Mouse (Mus musculus) embryonic facial prominence, embryonic 11.5 days (tissue): ENCODE data around the gene Cox7a2l. TPM values are rescaled to one million over a fixed set of nuclear protein-coding genes. Genes with fewer than 3 reads are reported as not detected.

Source experiments
- ATAC-seq: fragments of 200-750 bp; cut with Nextera tagmentation; replicated peaks from 2 replicates; pipeline ENCODE4 v1.8.0; 2017; ENCODE audit warnings: low read depth; ENCODE audit not compliant: insufficient number of reproducible peaks, low FRiP score, low TSS enrichment
- DNase-seq: peaks from one replicate; pipeline ENCODE4 v3.0.0-alpha.2; 2015; ENCODE audit warnings: low spot score
- H3K27ac ChIP-seq: fragments of 300-500 bp; sonication (generic); replicated peaks from 2 replicates; pipeline ENCODE4 v1.5.1; 2014; ENCODE audit warnings: mild to moderate bottlenecking, low read depth, low read length, control low read depth
- H3K27me3 ChIP-seq: fragments of 300-500 bp; sonication (generic); 2 replicates; pipeline ENCODE4 v1.6.1; 2014; ENCODE audit warnings: mild to moderate bottlenecking, low read length, moderate library complexity, mixed read lengths; ENCODE audit not compliant: control insufficient read depth, insufficient read depth
- H3K36me3 ChIP-seq: fragments of 300-500 bp; sonication (generic); replicated peaks from 2 replicates; pipeline ENCODE4 v1.6.1; 2014; ENCODE audit warnings: low read depth, mild to moderate bottlenecking, low read length, moderate library complexity, mixed read lengths; ENCODE audit not compliant: control insufficient read depth, insufficient read depth
- H3K4me1 ChIP-seq: fragments of 300-500 bp; sonication (generic); 2 replicates; pipeline ENCODE4 v1.6.1; 2014; ENCODE audit warnings: low read length, mixed read lengths; ENCODE audit not compliant: control insufficient read depth, insufficient read depth
- H3K4me2 ChIP-seq: fragments of 300-500 bp; sonication (generic); 2 replicates; pipeline ENCODE4 v1.6.1; 2014; ENCODE audit warnings: low read depth, mild to moderate bottlenecking, control low read depth, low read length, moderate library complexity
- H3K4me3 ChIP-seq: fragments of 300-500 bp; sonication (generic); 2 replicates; pipeline ENCODE4 v1.5.1; 2014; ENCODE audit warnings: low read depth, low read length, control low read depth
- H3K9ac ChIP-seq: fragments of 300-500 bp; sonication (generic); replicated peaks from 2 replicates; pipeline ENCODE4 v1.6.1; 2014; ENCODE audit warnings: mild to moderate bottlenecking, control low read depth, low read length
- H3K9me3 ChIP-seq: fragments of 300-500 bp; sonication (generic); replicated peaks from 2 replicates; pipeline ENCODE4 v1.6.1; 2016; ENCODE audit warnings: mild to moderate bottlenecking, low read length, inconsistent platforms, mixed read lengths; ENCODE audit not compliant: control insufficient read depth
- WGBS: fragments of 180-500 bp; shearing (Covaris S2); extraction: QIAGEN DNeasy Blood & Tissue Kit; methylation state at CpG from one replicate; pipeline ENCODE4 v1.1.7; 2014; 5-methylcytosine and 5-hydroxymethylcytosine counted together
- polyA plus RNA-seq: library from polyadenylated mRNA; unstranded; fragments of >200 nt; fragmentation: Nextera tagmentation; extraction: Ambion mirVana; gene quantifications from 2 replicates; pipeline ENCODE4 v1.2.1, GENCODE M21; 2014

The Cox7a2l gene
- polyA plus RNA-seq, 1 experiment from 2014 or later = 164 TPM

DNA sequence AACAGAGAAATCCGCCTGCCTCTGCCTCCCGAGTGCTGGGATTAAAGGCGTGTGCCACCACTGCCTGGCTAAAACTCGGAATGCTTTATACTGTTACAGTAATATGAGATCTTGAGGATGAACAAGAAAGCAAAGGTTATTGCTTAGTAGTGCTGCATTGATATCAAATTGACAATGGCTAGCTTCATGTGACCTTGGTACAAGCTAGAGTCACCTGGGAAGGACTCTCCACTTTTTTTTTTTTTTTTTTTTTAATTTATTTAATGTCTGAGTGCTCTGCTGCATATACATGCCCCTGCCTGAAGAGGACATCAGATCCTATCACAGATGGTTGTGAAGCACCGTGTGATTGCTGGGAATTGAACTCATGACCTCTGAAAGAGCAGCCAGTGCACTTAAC lies 18.2 kb downstream of the Cox7a2l start:
- no peak overlapping the region for H3K27ac ChIP-seq
- H3K9ac ChIP-seq = no peak overlapping the region
- peaks cover 8% of the 10 kb centered on the region for H3K36me3 ChIP-seq
- no peaks in the 10 kb centered on the region for H3K4me1 ChIP-seq
- H3K27me3 ChIP-seq = no peaks in the 10 kb centered on the region
- no peak for DNase-seq
- no peak overlapping the region for H3K4me3 ChIP-seq
- ATAC-seq = no peak
- no peaks in the 10 kb centered on the region for H3K9me3 ChIP-seq
- no peak overlapping the region for H3K4me2 ChIP-seq
- 85% methylated on average over 5 of the region's 5 CpGs for WGBS

GRCm38 (mm10) chr17:83487762-83488161 lies 29.4 kb downstream of the Cox7a2l start:
- Histone ChIP-seq H3K4me2 (no peak overlapping the region), H3K9ac (no peak overlapping the region), H3K36me3 (no peaks in the 10 kb centered on the region), H3K9me3 (no peaks in the 10 kb centered on the region), H3K27ac (no peak overlapping the region), H3K4me1 (no peaks in the 10 kb centered on the region), H3K4me3 (no peak overlapping the region), H3K27me3 (no peaks in the 10 kb centered on the region)
- ATAC-seq (no peak), DNase-seq (no peak)
- WGBS = 34% methylated on average over 3 of the region's 3 CpGs

GRCm38 (mm10) chr17:83483784-83484183 lies 33.3 kb downstream of the Cox7a2l start:
- Histone ChIP-seq H3K36me3 (peaks cover 3% of the 10 kb centered on the region), H3K4me1 (no peaks in the 10 kb centered on the region), H3K27ac (no peak overlapping the region), H3K4me2 (no peak overlapping the region), H3K27me3 (no peaks in the 10 kb centered on the region), H3K9me3 (no peaks in the 10 kb centered on the region), H3K4me3 (no peak overlapping the region), H3K9ac (no peak overlapping the region)
- ATAC-seq = no peak
- WGBS = 88% methylated on average over 2 of the region's 2 CpGs
- DNase-seq = no peak

- no peak overlapping the region for H3K4me3 ChIP-seq
- no peaks in the 10 kb centered on the region for H3K9me3 ChIP-seq
- H3K27me3 ChIP-seq = no peaks in the 10 kb centered on the region
- WGBS = 93% methylated on average over 7 of the region's 7 CpGs
- H3K36me3 ChIP-seq = peaks cover 4% of the 10 kb centered on the region
- H3K27ac ChIP-seq = no peak overlapping the region
- H3K4me1 ChIP-seq = no peaks in the 10 kb centered on the region
- ATAC-seq (no peak), DNase-seq (no peak)
- H3K9ac ChIP-seq = no peak overlapping the region
- no peak overlapping the region for H3K4me2 ChIP-seq
These were observed 34.2 kb downstream of the Cox7a2l start for GRCm38 (mm10) chr17:83482817-83483536.

DNA sequence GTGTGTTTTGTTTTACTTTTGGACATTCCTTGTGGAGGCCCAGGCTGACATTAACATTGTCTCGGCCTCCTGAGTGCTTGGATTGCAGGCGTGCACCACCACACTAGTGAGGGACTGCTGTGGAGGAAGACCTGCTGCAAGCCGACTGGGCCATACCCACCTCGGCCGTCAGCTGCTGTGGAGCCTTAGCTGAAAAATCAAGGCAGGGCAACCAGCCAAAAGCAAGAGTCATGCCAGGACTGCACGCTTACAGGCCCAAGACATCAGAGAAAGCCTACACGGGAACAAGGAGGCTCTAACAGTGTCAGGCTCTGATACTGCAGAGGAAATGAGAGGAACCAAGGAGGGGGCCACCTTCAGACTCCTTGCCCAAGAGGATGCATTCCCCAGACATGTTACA lies 35.6 kb downstream of the Cox7a2l start:
- no peak overlapping the region for H3K4me2 ChIP-seq
- no peaks in the 10 kb centered on the region for H3K4me1 ChIP-seq
- ATAC-seq = no peak
- H3K36me3 ChIP-seq = peaks cover 7% of the 10 kb centered on the region
- no peak overlapping the region for H3K4me3 ChIP-seq
- H3K27me3 ChIP-seq = no peaks in the 10 kb centered on the region
- DNase-seq = no peak
- no peaks in the 10 kb centered on the region for H3K9me3 ChIP-seq
- H3K9ac ChIP-seq = no peak overlapping the region
- no peak overlapping the region for H3K27ac ChIP-seq
- 92% methylated on average over 7 of the region's 7 CpGs for WGBS

DNA sequence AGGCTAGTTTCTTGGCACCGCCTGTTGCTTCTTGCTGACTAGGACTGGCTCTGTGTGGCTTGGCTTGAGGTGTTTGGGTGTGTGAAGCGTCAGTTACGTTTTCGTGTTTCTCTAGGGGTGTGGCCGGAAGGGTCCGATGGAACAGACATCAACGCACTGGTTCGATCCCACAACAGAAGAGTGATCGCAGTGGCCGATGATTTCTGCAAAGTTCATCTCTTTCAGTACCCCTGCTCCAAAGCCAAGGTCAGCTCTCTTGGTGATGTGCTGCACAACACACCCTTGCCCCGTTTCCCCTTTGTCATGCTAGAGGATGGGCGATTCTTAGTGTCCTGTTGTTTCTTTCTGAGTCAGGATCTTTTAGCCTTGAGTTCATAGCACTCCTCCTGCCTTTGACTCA lies 40.0 kb downstream of the Cox7a2l start:
- peaks cover 18% of the 10 kb centered on the region for H3K36me3 ChIP-seq
- ATAC-seq = no peak
- 96% methylated on average over 12 of the region's 12 CpGs for WGBS

DNA sequence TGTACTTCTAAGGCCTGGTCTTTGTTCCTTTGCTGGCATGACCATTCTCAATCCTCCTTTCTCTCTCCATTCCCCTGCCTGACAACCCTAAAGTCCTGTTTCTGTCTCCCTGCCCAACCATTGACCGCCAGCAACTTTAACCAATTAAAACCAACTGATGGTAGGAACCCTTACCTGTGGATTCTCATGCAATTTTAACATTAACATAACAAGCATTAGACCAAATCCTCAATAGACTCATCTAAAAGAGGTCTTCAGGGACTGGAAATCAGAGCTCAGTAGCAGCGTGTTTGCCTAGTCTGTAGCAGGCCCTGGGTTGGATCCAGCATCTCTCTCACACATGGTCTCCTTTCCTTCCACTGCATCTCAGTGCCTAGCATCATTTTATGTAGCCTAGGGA lies 47.5 kb downstream of the Cox7a2l start:
- WGBS = 90% methylated on average over 2 of the region's 2 CpGs
- Histone ChIP-seq H3K9me3 (no peaks in the 10 kb centered on the region), H3K4me1 (no peaks in the 10 kb centered on the region), H3K4me3 (no peak overlapping the region), H3K36me3 (peaks cover 13% of the 10 kb centered on the region), H3K4me2 (no peak overlapping the region), H3K9ac (no peak overlapping the region), H3K27me3 (no peaks in the 10 kb centered on the region), H3K27ac (no peak overlapping the region)
- ATAC-seq (no peak), DNase-seq (no peak)

More for the DNA sequence above, 40.0 kb downstream of the Cox7a2l start:
- Histone ChIP-seq H3K4me3 (no peak overlapping the region), H3K27ac (no peak overlapping the region), H3K9ac (no peak overlapping the region), H3K27me3 (no peaks in the 10 kb centered on the region), H3K9me3 (no peaks in the 10 kb centered on the region), H3K4me1 (no peaks in the 10 kb centered on the region), H3K4me2 (no peak overlapping the region)
- no peak for DNase-seq

DNA sequence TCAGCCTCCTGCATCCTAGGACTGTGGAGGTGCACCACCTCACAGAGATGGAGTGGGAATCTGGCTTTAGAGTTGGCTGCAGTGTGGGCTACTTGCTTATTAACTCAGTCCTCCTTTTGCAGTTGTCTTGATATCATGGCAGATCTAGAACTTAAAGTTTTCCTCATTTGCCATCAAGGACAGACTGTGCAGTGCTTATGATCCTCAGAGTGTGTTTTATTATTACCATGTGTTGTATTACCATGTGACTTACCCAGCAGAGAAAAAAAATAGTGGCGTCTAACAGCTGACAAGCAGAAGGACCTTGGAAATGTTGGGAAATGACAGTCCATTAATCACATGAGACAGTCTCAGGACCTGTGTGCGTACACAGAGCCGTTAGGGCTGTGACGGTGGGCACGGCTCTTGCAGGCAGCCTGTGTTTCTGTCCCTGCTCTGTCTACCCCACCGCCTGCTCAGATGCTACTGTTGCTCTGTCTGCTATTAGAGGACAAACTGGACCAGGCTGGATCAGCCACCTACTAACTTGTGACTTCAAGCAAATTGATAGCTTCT lies 50.4 kb downstream of the Cox7a2l start:
- WGBS = 76% methylated on average over 6 of the region's 6 CpGs
- Histone ChIP-seq H3K36me3 (peaks cover 2% of the 10 kb centered on the region), H3K27ac (no peak overlapping the region), H3K27me3 (no peaks in the 10 kb centered on the region), H3K4me1 (no peaks in the 10 kb centered on the region), H3K4me3 (no peak overlapping the region), H3K9me3 (no peaks in the 10 kb centered on the region), H3K4me2 (no peak overlapping the region), H3K9ac (no peak overlapping the region)
- DNase-seq (no peak), ATAC-seq (no peak)
